Mouse (Mus musculus) heart, embryonic 14.5 days (tissue): ENCODE results near the gene Plekhd1. TPM values are rescaled to one million over a fixed set of nuclear protein-coding genes. Genes with fewer than 3 reads are reported as not detected.

ENCODE experiments used
- ATAC-seq: fragments of 200-750 bp; cut with Nextera tagmentation; 2 replicates; pipeline ENCODE4 v1.8.0; 2017; ENCODE audit warnings: low read depth, moderate TSS enrichment; ENCODE audit not compliant: insufficient number of reproducible peaks, insufficient read depth, low FRiP score
- H3K27ac ChIP-seq, 2 experiments: fragments of 200-500 bp in 1 of 2; fragments of 300-500 bp in 1 of 2; sonication (generic) in 1 of 2; replicated peaks in 1 of 2; 2 replicates each; pipeline ENCODE4 v1.5.1; 2012 to 2014; ENCODE audit warnings: low read depth in 2 of 2, low read length in 2 of 2, control low read depth in 1 of 2, mild to moderate bottlenecking in 1 of 2, mixed read lengths in 1 of 2; ENCODE audit not compliant: control insufficient read depth in 1 of 2, insufficient read depth in 1 of 2
- H3K27me3 ChIP-seq: fragments of 300-500 bp; sonication (generic); 2 replicates; pipeline ENCODE4 v1.6.1; 2014; ENCODE audit warnings: mild to moderate bottlenecking, low read length, control low read depth; ENCODE audit not compliant: control insufficient read depth, insufficient read depth
- H3K36me3 ChIP-seq: fragments of 300-500 bp; sonication (generic); 2 replicates; pipeline ENCODE4 v1.6.1; 2014; ENCODE audit warnings: mild to moderate bottlenecking, control low read depth, low read length, mixed read lengths; ENCODE audit not compliant: control insufficient read depth, insufficient read depth
- H3K4me1 ChIP-seq, 2 experiments: fragments of 200-500 bp in 1 of 2; fragments of 300-500 bp in 1 of 2; sonication (generic) in 1 of 2; 2 replicates each; pipeline ENCODE4 v1.6.1; 2012 to 2014; ENCODE audit warnings: low read length in 2 of 2, control low read depth in 1 of 2, mixed read lengths in 1 of 2; ENCODE audit not compliant: control insufficient read depth in 2 of 2, insufficient read depth in 2 of 2
- H3K4me2 ChIP-seq: fragments of 300-500 bp; sonication (generic); 2 replicates; pipeline ENCODE4 v1.6.1; 2014; ENCODE audit warnings: mild to moderate bottlenecking, low read length
- H3K4me3 ChIP-seq, 2 experiments: fragments of 200-500 bp in 1 of 2; fragments of 300-500 bp in 1 of 2; sonication (generic) in 1 of 2; 2 replicates each; pipeline ENCODE4 v1.5.1; 2012 to 2014; ENCODE audit warnings: low read length in 2 of 2, mild to moderate bottlenecking in 2 of 2, control low read depth in 1 of 2, low read depth in 1 of 2, moderate library complexity in 1 of 2; ENCODE audit not compliant: control insufficient read depth in 1 of 2, insufficient read depth in 1 of 2
- H3K9ac ChIP-seq: fragments of 300-500 bp; sonication (generic); 2 replicates; pipeline ENCODE4 v1.6.1; 2014; ENCODE audit warnings: mild to moderate bottlenecking, low read length
- H3K9me3 ChIP-seq: fragments of 300-500 bp; sonication (generic); 2 replicates; pipeline ENCODE4 v1.6.1; 2016; ENCODE audit warnings: low read length, control low read depth; ENCODE audit not compliant: control insufficient read depth
- WGBS: fragments of 180-500 bp; shearing (Covaris S2); extraction: QIAGEN DNeasy Blood & Tissue Kit; methylation state at CpG from one replicate; pipeline ENCODE4 v1.1.7; 2014; 5-methylcytosine and 5-hydroxymethylcytosine counted together
- polyA plus RNA-seq: library from polyadenylated mRNA; unstranded; fragments of >200 nt; fragmentation: Nextera tagmentation; extraction: Ambion mirVana; gene quantifications from 2 replicates; pipeline ENCODE4 v1.2.1, GENCODE M21; 2014

Plekhd1 gene
- polyA plus RNA-seq, 1 experiment from 2014 or later: 0.53 TPM

DNA sequence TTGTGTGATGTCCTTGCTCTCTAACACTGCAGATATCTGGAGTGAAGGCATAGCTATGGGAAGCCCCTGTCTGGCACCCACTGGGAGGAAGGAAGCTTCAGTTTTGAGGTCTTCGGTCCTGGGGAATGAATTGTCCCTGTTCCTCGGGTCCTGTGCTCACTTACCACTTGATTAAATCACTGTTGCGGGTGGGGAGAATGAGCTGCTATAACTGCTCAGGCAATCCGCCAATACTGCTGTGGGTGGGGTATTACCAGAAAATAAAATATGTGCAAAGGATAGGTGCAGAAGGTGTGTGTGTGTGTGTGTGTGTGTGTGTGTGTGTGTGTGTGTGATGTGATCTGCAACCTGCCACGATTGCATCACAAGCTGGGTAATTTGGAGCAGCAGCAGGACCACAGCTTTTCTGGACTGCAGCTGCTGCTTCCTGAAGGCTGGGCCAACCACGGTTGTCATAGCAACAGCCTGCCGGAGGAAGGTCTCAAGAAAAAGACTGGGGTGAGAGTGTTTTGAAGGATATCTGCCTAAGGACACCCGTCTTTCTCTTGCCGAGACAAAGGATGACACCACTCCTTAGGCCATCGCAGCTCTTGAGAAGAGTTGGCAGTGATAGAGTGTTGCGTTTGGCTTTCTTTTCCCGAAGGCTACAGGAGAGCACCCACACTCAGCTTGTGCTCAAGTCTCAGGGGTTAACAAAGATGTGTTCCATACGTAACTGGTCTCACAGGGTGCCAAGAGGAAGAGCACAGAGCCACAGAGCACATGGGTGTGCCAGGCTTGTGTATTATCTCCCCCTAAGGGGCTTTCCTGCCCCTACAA is 44.3 kb downstream of the Plekhd1 start:
- Histone ChIP-seq H3K27me3 (peaks cover 42% of the 10 kb centered on the region), H3K9me3 (no peaks in the 10 kb centered on the region), H3K4me3 (no peak overlapping the region), H3K36me3 (no peaks in the 10 kb centered on the region), H3K4me1 (no peaks in the 10 kb centered on the region; a peak in 1 of 4 replicates), H3K27ac (no peak overlapping the region), H3K9ac (no peak overlapping the region), H3K4me2 (no peak overlapping the region)
- WGBS: 36% methylated on average over 13 of the region's 13 CpGs
- no peak for ATAC-seq

DNA sequence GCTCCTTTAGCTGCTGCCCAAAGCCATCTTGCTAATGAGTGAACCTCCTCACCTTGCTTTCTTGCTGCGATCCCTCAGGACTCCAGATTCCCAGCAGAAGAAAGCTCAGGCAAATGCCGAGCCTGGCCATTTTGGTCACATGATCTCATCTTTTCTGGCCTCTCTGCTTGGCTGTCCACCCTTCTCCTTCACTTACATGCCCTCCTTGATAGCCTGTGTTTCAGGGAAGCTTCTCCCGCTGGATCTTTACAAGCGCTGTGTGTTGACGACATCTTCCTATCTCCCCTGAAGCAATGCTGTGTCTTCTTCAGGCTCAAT is 44.9 kb downstream of the Plekhd1 start:
- WGBS: 50% methylated on average over 5 of the region's 5 CpGs
- no peaks in the 10 kb centered on the region for H3K9me3 ChIP-seq
- no peak overlapping the region for H3K4me2 ChIP-seq
- no peak overlapping the region for H3K9ac ChIP-seq
- no peak for ATAC-seq
- peaks cover 42% of the 10 kb centered on the region for H3K27me3 ChIP-seq
- H3K4me3 ChIP-seq: no peak overlapping the region
- H3K36me3 ChIP-seq: no peaks in the 10 kb centered on the region
- no peaks in the 10 kb centered on the region; a peak in 1 of 4 replicates for H3K4me1 ChIP-seq
- H3K27ac ChIP-seq: no peak overlapping the region

DNA sequence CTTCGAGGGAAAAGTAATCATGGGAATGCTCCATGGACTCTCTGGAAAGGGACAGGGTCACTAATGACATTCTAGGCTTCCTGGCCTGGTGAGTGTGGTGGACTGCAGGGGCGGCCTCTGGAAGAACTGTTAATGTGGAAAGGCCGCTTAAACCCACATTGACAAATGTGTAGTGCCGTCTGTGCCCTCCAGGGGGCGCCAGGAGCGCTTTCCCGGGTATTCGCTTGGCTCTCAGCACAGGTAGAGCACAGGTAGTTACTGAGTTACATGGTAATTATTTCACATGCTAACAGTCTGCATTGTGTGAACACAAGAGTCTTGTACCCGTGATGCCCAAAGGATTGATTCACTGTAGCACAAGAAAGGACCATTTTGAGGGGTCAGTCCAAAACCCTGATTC is 47.1 kb downstream of the Plekhd1 start:
- ATAC-seq: no peak
- 23% methylated on average over 9 of the region's 9 CpGs for WGBS
- H3K27me3 ChIP-seq: peaks cover 42% of the 10 kb centered on the region

DNA sequence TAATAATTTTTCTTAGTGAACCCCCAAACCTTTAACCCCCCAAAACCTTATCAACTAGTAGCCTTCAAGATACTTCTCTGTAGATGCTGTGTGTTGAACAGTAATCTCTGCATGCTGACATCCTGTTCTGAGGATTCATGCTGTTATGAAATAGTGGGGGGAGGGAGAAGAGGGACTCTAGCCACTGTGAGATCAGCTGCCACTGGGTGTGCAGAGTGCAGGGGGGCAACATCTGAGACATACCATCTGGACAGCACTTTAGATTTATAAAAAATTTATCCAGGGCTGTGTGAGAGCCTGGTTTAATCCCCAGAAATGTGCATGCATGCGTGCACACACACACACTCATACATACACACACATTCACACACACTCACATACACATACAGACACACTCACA is 52.2 kb downstream of the Plekhd1 start:
- Histone ChIP-seq H3K9ac (no peak overlapping the region), H3K4me1 (0 out of 4 replicates have a peak, but pooled peaks cover 0 to 2% of the 10 kb centered on the region in 2 experiments), H3K27ac (no peak overlapping the region), H3K36me3 (no peaks in the 10 kb centered on the region), H3K4me3 (no peak overlapping the region), H3K9me3 (no peaks in the 10 kb centered on the region), H3K4me2 (no peak overlapping the region), H3K27me3 (peaks cover 26% of the 10 kb centered on the region)
- ATAC-seq: no peak
- 91% methylated on average over 1 of the region's 1 CpGs for WGBS

More for the DNA sequence above, 47.1 kb downstream of the Plekhd1 start:
- no peak overlapping the region for H3K4me2 ChIP-seq
- no peaks in the 10 kb centered on the region for H3K36me3 ChIP-seq
- H3K9me3 ChIP-seq: no peaks in the 10 kb centered on the region
- H3K4me3 ChIP-seq: no peak overlapping the region
- H3K27ac ChIP-seq: no peak overlapping the region
- H3K4me1 ChIP-seq: no peaks in the 10 kb centered on the region; a peak in 1 of 4 replicates
- H3K9ac ChIP-seq: no peak overlapping the region

DNA sequence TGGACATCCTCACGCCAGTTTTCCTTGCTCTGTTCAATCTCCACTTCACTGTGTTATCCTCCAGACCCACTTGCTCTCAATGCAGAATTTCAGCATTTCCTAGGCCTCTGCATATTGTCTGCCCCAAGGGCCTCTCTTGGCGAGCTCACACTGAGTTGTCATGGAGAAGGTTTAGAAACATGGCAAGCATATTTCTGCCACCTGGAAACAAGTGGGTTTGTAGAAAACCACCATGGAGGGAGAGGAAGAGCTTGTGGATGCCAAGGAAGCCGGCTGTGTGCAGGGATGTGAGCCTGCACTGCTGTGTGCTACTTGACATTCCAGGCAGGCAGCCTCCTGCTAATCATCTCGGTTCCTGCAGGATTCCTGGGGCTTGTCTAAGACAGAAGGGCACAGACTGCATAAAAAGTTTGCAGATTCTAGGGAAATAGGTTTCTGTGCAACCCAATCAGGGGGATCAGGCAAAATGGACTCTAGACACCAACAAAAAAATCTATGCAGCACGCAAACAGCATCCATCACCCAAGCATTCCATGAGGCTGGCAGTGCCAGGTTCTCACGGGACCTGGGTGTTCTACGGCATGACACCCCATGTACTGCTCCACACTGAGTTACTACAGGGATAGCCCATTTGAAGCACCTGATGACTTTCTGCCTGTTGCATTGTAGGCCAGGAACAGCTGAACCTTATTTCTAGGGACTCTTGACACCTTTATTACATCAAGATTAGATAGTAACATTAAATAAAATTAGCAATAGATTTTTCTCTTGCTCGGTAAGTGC is 53.8 kb downstream of the Plekhd1 start:
- Histone ChIP-seq H3K4me2 (no peak overlapping the region), H3K9me3 (no peaks in the 10 kb centered on the region), H3K27me3 (peaks cover 31% of the 10 kb centered on the region), H3K27ac (no peak overlapping the region), H3K9ac (no peak overlapping the region), H3K4me1 (0 out of 4 replicates have a peak, but pooled peaks cover 0 to 2% of the 10 kb centered on the region in 2 experiments), H3K4me3 (no peak overlapping the region), H3K36me3 (no peaks in the 10 kb centered on the region)
- ATAC-seq: no peak
- 44% methylated on average over 8 of the region's 8 CpGs for WGBS

DNA sequence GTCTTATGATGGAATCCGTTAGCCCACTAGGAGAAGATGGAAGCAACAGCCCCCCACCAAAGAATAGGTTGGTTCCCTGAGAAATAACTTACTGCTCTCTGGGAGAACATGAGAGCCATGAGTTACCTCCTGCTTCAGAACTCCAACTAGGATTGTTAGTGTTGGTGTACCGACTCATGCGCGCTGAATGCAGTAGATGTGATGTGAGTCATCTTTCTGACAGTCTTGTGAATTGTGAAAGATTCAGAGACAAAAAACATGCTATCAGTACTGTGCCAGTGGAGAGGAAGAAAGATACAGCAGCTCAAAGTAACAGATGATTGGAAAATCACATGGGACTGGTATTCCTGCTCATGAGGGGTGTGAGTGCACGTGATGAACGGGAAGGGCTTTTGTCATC is 59.2 kb downstream of the Plekhd1 start:
- 78% methylated on average over 6 of the region's 6 CpGs for WGBS
- peaks cover 70% of the 10 kb centered on the region for H3K27me3 ChIP-seq
- no peak for ATAC-seq

DNA sequence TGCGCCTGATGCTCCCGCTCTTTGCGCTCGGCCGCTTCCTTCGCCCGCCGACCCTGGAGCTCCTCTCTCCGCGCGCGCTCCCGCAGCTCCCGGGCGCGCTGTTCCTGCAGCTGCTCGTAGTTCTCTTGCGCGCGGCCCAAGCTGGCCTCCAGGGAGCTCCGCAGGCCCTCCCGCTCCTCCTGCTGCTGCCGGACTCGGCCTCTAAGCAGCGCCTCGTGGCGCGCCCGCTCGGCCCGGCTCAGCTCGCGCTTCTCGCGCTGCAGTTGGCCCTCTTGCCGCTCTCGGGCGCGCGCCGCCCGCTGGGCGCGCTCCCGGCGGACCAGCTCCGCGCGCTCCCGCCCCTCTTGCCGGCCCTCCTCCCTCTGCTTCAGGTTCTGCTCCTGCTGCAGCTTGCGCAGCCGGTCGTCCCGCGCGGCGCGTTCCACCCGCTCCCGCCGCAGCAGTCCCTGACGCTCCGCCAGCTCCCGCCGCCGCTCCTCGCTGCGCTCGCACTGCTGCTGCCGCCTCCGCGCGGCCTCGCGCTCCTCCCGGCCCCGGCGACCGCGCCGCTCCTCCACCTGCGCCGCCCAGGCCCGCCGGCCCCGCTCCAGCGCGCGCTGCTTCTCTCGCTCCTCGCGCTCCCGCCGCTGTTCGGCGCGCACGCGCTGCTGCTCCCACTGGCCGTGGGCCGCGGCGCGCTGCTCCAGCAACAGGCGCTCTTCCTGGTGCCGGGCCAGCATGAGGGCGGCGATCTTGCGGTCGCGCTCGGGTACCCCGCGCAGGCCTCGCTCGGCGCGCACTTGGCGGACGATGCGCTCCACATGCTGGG is 65.6 kb downstream of the Plekhd1 start:
- WGBS: under 1% methylated on average over 122 of the region's 122 CpGs
- peak overlapping the region; percentile 54 to 59 for H3K4me3 ChIP-seq
- peaks cover 90% of the 10 kb centered on the region for H3K27me3 ChIP-seq
- H3K27ac ChIP-seq: no peak overlapping the region
- peaks cover 11 to 26% of the 10 kb centered on the region in 2 experiments; a peak in 3 of 4 replicates for H3K4me1 ChIP-seq
- H3K4me2 ChIP-seq: peak overlapping the region; percentile 99
- H3K9me3 ChIP-seq: no peaks in the 10 kb centered on the region
- peak; percentile 68 for ATAC-seq
- peak overlapping the region; percentile 55 for H3K9ac ChIP-seq
- H3K36me3 ChIP-seq: no peaks in the 10 kb centered on the region

More for the DNA sequence above, 59.2 kb downstream of the Plekhd1 start:
- no peak overlapping the region for H3K9ac ChIP-seq
- H3K4me1 ChIP-seq: no peaks in the 10 kb centered on the region
- no peaks in the 10 kb centered on the region for H3K36me3 ChIP-seq
- no peaks in the 10 kb centered on the region for H3K9me3 ChIP-seq
- H3K27ac ChIP-seq: no peak overlapping the region
- no peak overlapping the region for H3K4me3 ChIP-seq
- no peak overlapping the region for H3K4me2 ChIP-seq
